Mouse (Mus musculus) small intestine, adult 10 weeks (tissue): ENCODE data around the gene Palm3. TPM values are rescaled to one million over a fixed set of nuclear protein-coding genes. Genes with fewer than 3 reads are reported as not detected.

Experiments
- polyA plus RNA-seq: library from polyadenylated mRNA; stranded (reverse); fragments of 350-450 nt; fragmentation: Illumina TruSeq; extraction: RNeasy Lipid Tissue Mini Kit (QIAGEN cat#74804); gene quantifications from one replicate; pipeline ENCODE4 v1.2.3, GENCODE M21; 2014; ENCODE audit warnings: low replicate concordance

Gene Palm3
- 0.22 TPM for polyA plus RNA-seq

GRCm38 (mm10) chr8:84021096-84021495 lies at the start of gene Palm3:
Gene Palm3, plus strand, starts transcription at chr8:84021471.

GRCm38 (mm10) chr8:83972150-83973120 lies 48.8 kb upstream of the Palm3 start, which contains the start of gene Prkaca:
Gene Prkaca, plus strand, starts transcription at chr8:83972993.

GRCm38 (mm10) chr8:83997511-83998141 lies 23.6 kb upstream of the Palm3 start, which contains the start of gene Samd1:
Gene Samd1, plus strand, starts transcription at chr8:83997672.

GRCm38 (mm10) chr8:84001281-84002000 lies 19.8 kb upstream of the Palm3 start, which contains the start of gene 1700067K01Rik:
Gene 1700067K01Rik, plus strand, starts transcription at chr8:84001502.

GRCm38 (mm10) chr8:84011705-84012498 lies 9.4 kb upstream of the Palm3 start, which contains the start of gene 2210011C24Rik:
Gene 2210011C24Rik, minus strand, starts transcription at chr8:84012171.

GRCm38 (mm10) chr8:84042066-84042947 lies 21.0 kb downstream of the Palm3 start, which contains the start of gene Il27ra:
Gene Il27ra, minus strand, starts transcription at chr8:84042589.

GRCm38 (mm10) chr8:84044900-84045299 lies 23.6 kb downstream of the Palm3 start, which contains the start of gene Rln3:
Gene Rln3, minus strand, starts transcription at chr8:84045000.

GRCm38 (mm10) chr8:84065037-84065436 lies 43.8 kb downstream of the Palm3 start, which contains the start of gene Gm10643:
Gene Gm10643, minus strand, starts transcription at chr8:84065137.

GRCm38 (mm10) chr8:84066291-84066930 lies 45.1 kb downstream of the Palm3 start, which contains the start of gene Rfx1:
Gene Rfx1, plus strand, starts transcription at chr8:84066834.

Other genes with a start within 250 kb of the Palm3 start
- 0.78 TPM for gene Adgrl1, start 121.4 kb upstream of the Palm3 start, polyA plus RNA-seq
- gene Gm10644, start 66.3 kb upstream of the Palm3 start, polyA plus RNA-seq, result not detected
- gene Asf1b, start 66.0 kb upstream of the Palm3 start, polyA plus RNA-seq, result 7.2 TPM
- gene Prkaca, start 48.5 kb upstream of the Palm3 start, polyA plus RNA-seq, result 8.1 TPM
- 0.33 TPM for gene Samd1, start 23.8 kb upstream of the Palm3 start, polyA plus RNA-seq
- gene 1700067K01Rik, start 20.0 kb upstream of the Palm3 start, polyA plus RNA-seq, result not detected
- 2.3 TPM for gene 2210011C24Rik, start 9.3 kb upstream of the Palm3 start, polyA plus RNA-seq
- not detected for gene Il27ra, start 21.1 kb downstream of the Palm3 start, polyA plus RNA-seq
- not detected for gene Rln3, start 23.5 kb downstream of the Palm3 start, polyA plus RNA-seq
- 0.89 TPM for gene Gm10643, start 43.7 kb downstream of the Palm3 start, polyA plus RNA-seq
- 0.97 TPM for gene Rfx1, start 45.4 kb downstream of the Palm3 start, polyA plus RNA-seq
- 2.0 TPM for gene Dcaf15, start 83.3 kb downstream of the Palm3 start, polyA plus RNA-seq
- 0.63 TPM for gene Podnl1, start 104.5 kb downstream of the Palm3 start, polyA plus RNA-seq
- 0.19 TPM for gene Cc2d1a, start 126.5 kb downstream of the Palm3 start, polyA plus RNA-seq
- gene 4930432K21Rik, start 126.6 kb downstream of the Palm3 start, polyA plus RNA-seq, result not detected
- not detected for gene Nanos3, start 163.7 kb downstream of the Palm3 start, polyA plus RNA-seq
- gene Zswim4, start 215.6 kb downstream of the Palm3 start, polyA plus RNA-seq, result not detected
- gene D8Ertd738e, start 228.2 kb downstream of the Palm3 start, polyA plus RNA-seq, result 1.2 TPM
- 2.8 TPM for gene Mri1, start 235.9 kb downstream of the Palm3 start, polyA plus RNA-seq
- 0.74 TPM for gene Ccdc130, start 248.9 kb downstream of the Palm3 start, polyA plus RNA-seq